Mouse (Mus musculus): Measurements from ENCODE around the gene Ssr2. TPM values are rescaled to one million over a fixed set of nuclear protein-coding genes. Genes with fewer than 3 reads are reported as not detected.

Ssr2 gene
- total and polyA plus RNA-seq, 3 experiments, result 346 to 377 (median 364) TPM

DNA sequence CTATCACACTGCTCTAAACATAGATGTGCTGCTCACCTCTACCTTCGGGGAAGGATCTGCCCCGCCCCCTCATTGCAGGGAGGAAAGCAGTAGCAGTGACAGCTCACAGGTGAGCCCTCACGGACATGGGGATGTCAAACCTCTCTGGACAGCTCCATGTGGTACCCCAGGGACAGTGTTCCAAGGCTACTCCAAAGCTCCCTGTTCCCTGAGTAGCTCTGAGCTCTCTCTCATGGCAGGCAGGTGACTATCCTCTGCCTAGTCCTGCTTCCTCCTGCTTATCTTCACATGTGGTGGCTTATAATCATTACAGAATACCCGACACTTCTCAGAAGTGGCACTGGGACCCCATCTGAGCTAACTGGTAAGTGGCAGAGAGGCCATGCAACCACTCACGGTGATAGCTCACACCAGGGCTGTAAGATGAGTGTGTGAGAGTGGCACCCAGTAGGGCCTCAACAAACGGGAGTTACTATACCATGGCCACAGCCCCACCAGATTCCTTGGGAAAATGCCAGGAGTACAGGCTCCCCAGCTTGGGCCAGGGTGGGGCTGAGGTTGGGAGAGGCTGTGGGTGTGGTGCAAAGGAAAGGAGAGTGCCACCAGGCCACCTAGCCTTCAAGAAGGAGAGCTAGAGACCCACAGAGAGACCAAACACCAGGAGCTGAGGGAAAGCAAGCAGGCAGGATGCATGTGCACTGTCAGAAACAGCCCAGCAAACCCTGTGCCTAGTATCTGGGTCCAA, 28.8 kb upstream of the Ssr2 start:
- no peak for DNase-seq (ENCODE audit: extremely low read depth)
- Histone ChIP-seq H3K4me1 (ENCODE audit: control insufficient read depth in 1 of 2, insufficient read depth in 2 of 2) (peaks cover 13 to 41% of the 10 kb centered on the region in 2 experiments), H3K9ac (ENCODE audit: insufficient read depth, low read depth) (no peak overlapping the region), H3K4me3 (replicated peaks in 1 of 3; ENCODE audit: low read depth in 2 of 3, low read length in 2 of 3, poor library complexity in 1 of 3) (no peak overlapping the region), H3K9me3 (replicated peaks; ENCODE audit: low read length) (no peaks in the 10 kb centered on the region), H3K36me3 (replicated peaks in 1 of 2; ENCODE audit: control insufficient read depth in 1 of 2, insufficient read depth in 1 of 2, low read length in 1 of 2) (peaks cover 3 to 30% of the 10 kb centered on the region in 2 experiments), H3K27ac (ENCODE audit: insufficient read depth, low read depth) (no peak overlapping the region), H3K79me2 (replicated peaks; ENCODE audit: control insufficient read depth, extremely low read depth, insufficient read depth, poor library complexity, severe bottlenecking) (no peaks in the 10 kb centered on the region), H3K4me2 (ENCODE audit: insufficient read depth, low read depth, poor library complexity, severe bottlenecking) (no peak overlapping the region), H3K27me3 (replicated peaks) (no peaks in the 10 kb centered on the region)
- TF ChIP-seq MAX (IDR thresholded peaks at IDR 0.05; ENCODE audit: low read length), result no peak
- in situ Hi-C loops (cut with MboI; ENCODE audit: low pct_ligation_motif_present, low pct_unique_long_range_greater_than_20kb, low sequenced_read_pairs) (loop anchor here (5.0 kb wide), 1 partner anchor 50 kb away; no protein-coding TSS in a partner anchor), dilution Hi-C loops (cut with MboI; ENCODE audit: extremely low pct_ligation_motif_present, extremely low pct_unique_long_range_greater_than_20kb, low sequenced_read_pairs) (no loop called here)

DNA sequence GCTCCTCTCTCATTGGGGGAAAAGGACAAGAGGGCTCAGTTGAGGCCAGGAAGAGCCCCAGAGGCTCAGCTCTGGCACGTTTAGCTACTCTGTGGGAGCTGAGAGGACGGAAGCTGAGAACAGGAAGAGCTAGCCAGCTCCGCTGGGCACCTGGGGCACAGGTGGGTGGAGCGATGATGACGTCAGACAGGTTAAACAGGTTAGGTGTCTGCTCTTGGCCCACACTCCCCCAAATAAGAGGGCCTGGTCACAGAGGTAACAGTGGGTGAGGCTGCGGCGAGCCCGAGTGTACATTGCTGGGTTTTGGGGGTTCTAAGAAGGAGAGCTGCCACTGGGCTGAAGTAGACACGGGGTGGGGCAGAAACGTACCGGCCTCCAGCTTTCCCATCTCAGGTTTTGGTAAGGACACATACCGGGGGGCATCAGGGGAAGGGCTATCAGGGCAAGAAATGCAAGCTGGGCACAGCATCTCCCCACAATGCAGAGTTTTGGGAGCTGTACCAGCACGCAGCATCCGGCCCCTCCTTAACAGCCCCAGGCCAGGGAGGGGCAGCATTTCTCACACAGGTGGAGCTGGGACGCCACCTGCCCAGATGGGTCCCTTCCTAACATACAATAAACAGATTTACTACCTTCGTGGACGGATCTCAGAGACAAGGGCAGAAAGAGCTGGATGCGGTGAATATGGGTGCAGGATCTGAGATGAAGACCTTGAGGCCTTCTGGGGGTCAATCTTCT, 27.3 kb upstream of the Ssr2 start, which contains the start of gene Rab25:
TSS of gene Rab25 (minus strand) at position 121 of the 738 bp plus-strand sequence.
- in situ Hi-C loops (cut with MboI; ENCODE audit: low pct_ligation_motif_present, low pct_unique_long_range_greater_than_20kb, low sequenced_read_pairs), result loop anchor here (5.0 kb wide), 1 partner anchor 49 kb away; no protein-coding TSS in a partner anchor
- Histone ChIP-seq H3K27ac (ENCODE audit: insufficient read depth, low read depth) (no peak within 1 kb of the TSS), H3K4me3 (replicated peaks in 1 of 3; ENCODE audit: low read depth in 2 of 3, low read length in 2 of 3, poor library complexity in 1 of 3) (no peak within 1 kb of the TSS), H3K4me1 (ENCODE audit: control insufficient read depth in 1 of 2, insufficient read depth in 2 of 2) (peaks cover 13 to 40% of the 10 kb centered on the region in 2 experiments), H3K27me3 (replicated peaks) (no peaks in the 10 kb centered on the region), H3K9ac (ENCODE audit: insufficient read depth, low read depth) (no peak within 1 kb of the TSS), H3K9me3 (replicated peaks; ENCODE audit: low read length) (no peaks in the 10 kb centered on the region), H3K4me2 (ENCODE audit: insufficient read depth, low read depth, poor library complexity, severe bottlenecking) (no peak within 1 kb of the TSS), H3K79me2 (replicated peaks; ENCODE audit: control insufficient read depth, extremely low read depth, insufficient read depth, poor library complexity, severe bottlenecking) (no peaks in the 10 kb centered on the region), H3K36me3 (replicated peaks in 1 of 2; ENCODE audit: control insufficient read depth in 1 of 2, insufficient read depth in 1 of 2, low read length in 1 of 2) (peaks cover 3 to 28% of the 10 kb centered on the region in 2 experiments)
- dilution Hi-C loops (cut with MboI; ENCODE audit: extremely low pct_ligation_motif_present, extremely low pct_unique_long_range_greater_than_20kb, low sequenced_read_pairs), result no loop called here
- TF ChIP-seq CHD1 (IDR thresholded peaks at IDR 0.05; ENCODE audit: low read depth, low read length) (no peak), KAT2A (IDR thresholded peaks at IDR 0.05; ENCODE audit: insufficient replicate concordance, low read length) (no peak), TBP (conservative IDR thresholded peaks at IDR 0.05; ENCODE audit: low read depth, low read length) (no peak), E2F4 (IDR thresholded peaks at IDR 0.05; ENCODE audit: insufficient replicate concordance, low read depth, low read length) (no peak), RAD21 (IDR thresholded peaks at IDR 0.05; ENCODE audit: low read depth, low read length) (no peak), NRF1 (IDR thresholded peaks at IDR 0.05; ENCODE audit: low read depth, low read length) (no peak), BHLHE40 (IDR thresholded peaks at IDR 0.05; ENCODE audit: low read depth, low read length) (no peak), ZKSCAN1 (IDR thresholded peaks at IDR 0.05; ENCODE audit: borderline replicate concordance, low read depth, low read length) (no peak), CTCF (conservative IDR thresholded peaks at IDR 0.05 in 1 of 2, IDR thresholded peaks at IDR 0.05 in 1 of 2; ENCODE audit: low read depth in 2 of 2, low read length in 2 of 2) (no peak), MYC (IDR thresholded peaks at IDR 0.05; ENCODE audit: low read depth, low read length) (no peak), SMC3 (IDR thresholded peaks at IDR 0.05; ENCODE audit: low read depth, low read length) (no peak), IRF4 (IDR thresholded peaks at IDR 0.05; ENCODE audit: low read depth, low read length) (no peak), NELFE (IDR thresholded peaks at IDR 0.05; ENCODE audit: low read depth, low read length) (no peak), EP300 (IDR thresholded peaks at IDR 0.05; ENCODE audit: low read length) (no peak), JUN (IDR thresholded peaks at IDR 0.05; ENCODE audit: insufficient read depth, low read depth, low read length) (no peak)
- no peak for DNase-seq (ENCODE audit: extremely low read depth)

Measured in CH12.LX (cell line).